Mouse (Mus musculus) cerebellum, postnatal 14 days (tissue): ENCODE results near the gene 1700034I23Rik.
A peak's percentile ranks its signal among the peaks of the same experiment; 100 is the strongest.
"Not testable (repeated sequence)": the region's sequence is repeated elsewhere in the genome, so short reads cannot be mapped to it uniquely, and the experiment has no call there.

Experiments used
- DNase-seq, 2 experiments: peaks; one replicate each; pipeline ENCODE4 v3.0.0; 2021; ENCODE audit warnings: mixed read lengths in 2 of 2

1700034I23Rik gene

DNA sequence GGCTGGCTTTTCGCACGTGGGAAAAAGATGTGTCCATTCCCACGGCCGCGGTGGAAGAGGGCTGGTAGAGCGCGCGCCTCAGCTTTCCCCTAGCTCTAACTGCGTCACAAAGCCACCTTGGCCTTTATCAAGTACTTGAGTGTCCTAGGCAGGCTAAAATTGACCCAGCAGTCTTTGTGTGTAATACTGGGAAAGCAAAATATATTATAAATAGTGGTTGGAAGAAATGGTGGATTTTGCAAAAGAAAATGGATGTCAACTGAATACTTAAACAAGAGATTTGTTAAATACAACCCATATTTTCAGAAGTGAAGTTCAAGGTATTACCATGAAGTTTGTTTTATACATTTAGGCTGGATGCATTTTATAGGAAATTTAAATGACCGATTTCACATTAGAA, at the start of gene 1700034I23Rik:
Gene 1700034I23Rik, minus strand, starts transcription at position 101 of the 400 bp plus-strand sequence.
- DNase-seq, result not testable (repeated sequence)

DNA sequence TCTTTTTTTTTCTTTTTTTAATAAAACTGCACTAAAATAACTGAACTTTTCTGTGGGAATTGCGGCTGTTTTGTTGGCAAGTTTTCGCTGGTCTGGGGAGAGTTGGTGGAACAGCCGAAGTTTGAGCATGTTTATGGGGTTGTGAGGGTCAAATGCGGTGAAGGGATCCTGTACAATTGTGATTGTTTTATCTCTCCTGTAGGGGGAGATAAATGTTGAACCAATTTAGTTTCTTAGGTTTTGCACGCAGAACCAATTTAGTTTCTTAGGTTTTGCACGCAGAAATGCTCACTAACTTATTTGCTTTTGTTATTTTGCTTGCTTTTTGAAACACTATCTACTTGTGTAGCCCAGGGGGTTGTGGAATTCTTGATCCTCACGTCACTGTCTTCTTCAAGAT, 49.0 kb upstream of the 1700034I23Rik start:
- peak in 1 of 2 experiments; percentile 16 for DNase-seq

DNA sequence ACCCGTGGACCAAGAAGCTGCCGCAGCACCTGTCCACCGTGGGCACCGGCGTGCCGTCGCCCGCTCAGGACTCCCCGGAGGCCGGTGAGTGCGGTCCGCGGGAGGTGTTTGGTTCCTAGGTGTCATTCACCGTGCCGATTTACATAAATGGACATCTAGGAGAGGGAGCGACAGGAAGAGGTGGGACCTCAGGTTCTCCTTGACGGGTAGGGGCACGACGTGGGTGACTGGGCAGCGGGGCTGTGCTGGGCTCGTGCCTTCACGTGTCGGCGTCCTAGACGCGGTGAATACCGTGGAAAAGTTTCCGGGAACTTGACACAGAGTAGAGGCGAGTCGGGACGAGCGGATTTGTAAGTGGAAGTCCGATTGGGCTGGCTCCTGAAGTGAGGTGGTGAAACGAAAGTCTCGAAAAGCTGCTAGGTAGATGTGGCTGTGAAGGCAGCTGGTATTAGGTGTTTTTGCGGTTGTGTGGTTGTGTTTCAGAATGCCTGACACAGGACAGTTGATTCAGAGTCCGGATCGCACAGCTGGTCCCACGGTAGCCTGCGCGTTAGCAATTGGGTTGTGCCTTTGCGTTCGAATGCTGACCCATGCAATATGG, 48.4 kb upstream of the 1700034I23Rik start:
- peak; percentile 54 to 63 for DNase-seq

DNA sequence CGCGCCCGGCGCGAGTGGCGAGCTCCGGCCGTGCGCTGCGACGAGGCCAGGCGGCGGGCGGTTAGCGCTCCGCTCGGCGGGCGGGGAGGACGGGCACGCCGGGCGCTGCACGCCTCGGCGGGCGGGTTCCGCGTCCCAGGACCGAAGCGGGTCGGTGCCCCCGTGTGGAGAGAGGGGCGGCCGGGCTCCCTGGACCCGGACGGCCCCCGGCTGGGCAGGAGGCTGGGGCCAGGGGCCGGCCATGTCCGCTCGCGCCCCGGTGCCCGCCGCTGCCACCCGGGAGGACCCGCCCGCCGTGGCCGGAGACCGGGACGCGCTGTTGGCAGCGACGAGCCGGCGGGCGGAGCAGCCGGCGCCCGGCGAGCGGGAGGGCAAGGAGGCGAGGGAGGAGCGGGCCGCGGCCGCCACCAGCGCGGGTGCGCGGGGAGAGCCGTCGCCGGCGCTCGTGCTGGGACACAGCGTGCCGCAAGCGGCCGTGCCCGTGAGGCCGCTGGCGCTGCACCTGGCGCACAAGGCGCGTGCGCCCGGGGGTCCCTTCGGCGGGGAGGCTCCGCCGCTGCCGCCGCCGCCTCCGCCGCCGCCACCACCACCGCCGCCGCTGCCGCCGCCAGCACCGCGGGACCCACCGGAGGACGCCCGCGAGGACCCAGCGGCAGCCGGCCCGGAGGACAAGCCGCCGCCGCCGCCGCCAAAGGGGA, 47.7 kb upstream of the 1700034I23Rik start:
- peak; percentile 56 to 72 for DNase-seq

DNA sequence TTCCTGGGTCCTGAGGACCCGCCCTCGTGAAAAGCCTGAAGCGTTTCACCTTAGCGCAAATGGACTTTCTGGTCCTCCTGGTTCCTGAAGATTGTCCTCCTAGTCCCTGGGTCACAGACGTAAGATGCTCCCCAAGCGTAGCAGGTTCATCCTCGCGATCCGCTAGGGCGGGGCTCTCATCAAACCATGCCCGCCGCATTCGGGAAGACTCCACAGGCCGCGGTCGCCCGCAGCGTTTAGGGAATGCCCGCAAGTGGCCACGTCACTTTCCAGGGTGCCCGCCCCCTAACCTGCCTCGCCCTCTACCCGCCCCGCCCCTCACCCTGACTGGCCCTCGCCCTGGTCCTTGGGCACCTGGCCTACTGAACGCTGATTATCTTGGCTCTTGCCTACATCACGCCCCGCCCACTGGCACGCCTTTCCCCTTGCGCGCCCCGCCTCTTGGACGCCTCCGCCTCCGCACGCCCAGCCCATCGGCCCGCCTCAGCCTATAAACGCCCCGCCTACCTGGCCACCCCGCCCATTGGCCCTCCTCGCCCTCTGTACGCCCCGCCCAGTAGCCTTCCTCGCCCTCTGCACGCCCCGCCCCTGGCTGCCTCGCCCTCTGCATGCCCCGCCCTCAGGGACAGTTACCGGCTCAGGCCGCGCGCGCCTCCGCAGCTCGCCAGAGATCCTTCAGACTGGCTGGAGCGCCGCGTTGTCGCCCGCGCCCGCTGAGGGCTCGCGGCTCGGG, 47.0 kb upstream of the 1700034I23Rik start, which contains the start of gene Larp1b:
Gene Larp1b, plus strand, starts transcription at position 659 of the 733 bp plus-strand sequence.
- DNase-seq, result peak; percentile 99 to 100

DNA sequence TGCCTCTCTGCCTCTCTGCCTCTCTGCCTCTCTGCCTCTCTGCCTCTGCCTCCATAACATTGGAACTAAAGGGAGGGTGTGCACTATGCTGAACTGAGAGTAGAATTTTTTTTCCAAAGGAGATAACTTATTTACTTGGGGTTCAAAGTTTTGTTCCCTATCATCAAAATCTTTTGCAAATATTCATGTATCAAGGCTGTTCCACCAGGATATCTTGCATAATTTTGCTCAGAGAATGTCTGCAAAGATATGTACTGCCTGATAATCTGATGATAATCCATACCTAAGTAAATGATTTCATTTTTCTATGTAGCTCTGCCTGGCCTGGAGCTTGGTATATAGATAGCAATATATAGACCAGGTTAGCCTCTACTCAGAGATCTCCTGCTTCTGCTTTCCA, 36.7 kb upstream of the 1700034I23Rik start:
- no peak for DNase-seq

DNA sequence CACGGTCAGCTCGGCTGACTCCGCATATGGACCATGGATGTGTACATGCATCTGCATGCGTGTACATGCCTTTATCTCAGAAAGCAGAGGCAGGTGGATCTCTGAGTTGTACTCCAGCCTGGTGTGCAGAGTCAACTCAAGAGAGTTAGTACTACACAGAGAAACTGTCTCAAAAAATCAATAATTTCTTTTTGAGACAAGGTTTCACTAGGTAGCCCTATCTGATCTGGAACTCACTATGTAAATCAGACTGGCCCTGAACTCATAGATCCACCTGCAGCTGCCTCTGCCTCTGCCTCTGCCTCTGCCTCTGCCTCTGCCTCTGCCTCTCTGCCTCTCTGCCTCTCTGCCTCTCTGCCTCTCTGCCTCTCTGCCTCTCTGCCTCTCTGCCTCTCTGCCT, 36.2 kb upstream of the 1700034I23Rik start:
- no peak for DNase-seq

DNA sequence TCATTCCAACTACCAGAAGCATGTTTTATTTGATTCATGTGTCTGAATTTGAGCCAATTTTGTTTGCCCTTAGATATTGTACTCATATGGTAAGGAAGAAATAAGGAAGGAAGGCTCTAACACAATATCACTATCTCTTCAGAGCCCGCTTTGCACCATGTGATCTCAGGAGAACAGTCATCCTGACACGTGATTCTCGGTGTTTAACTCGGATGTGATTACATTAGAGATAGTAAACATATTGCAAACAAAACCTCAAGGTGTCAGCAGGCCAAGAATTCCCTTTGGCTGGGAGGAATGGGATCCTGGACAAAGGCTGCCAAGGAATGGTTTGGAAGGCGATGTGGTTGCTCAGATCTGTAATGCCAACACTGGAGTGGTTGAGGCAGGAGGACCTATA, 35.8 kb upstream of the 1700034I23Rik start:
- no peak for DNase-seq

DNA sequence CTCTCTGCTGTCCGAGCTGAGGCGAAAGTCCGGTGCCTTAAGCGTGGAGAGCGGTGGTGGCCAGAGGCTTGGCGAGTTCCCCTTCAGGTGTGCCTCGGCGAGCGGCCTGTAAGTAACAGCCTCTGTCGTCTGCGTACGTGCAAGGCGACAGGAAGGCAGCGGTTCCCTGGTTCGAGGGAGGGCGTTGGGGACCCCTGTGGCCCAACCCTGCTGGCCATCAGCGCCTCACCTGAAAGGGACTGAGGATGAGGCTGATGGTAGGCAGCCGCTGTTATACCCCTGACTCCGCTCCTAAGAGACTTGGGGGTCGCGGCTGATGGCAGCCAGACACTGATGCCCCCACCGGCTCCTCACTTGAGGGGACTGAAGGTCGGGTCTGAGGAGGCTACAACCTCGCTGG, 8.0 kb downstream of the 1700034I23Rik start:
- peak; percentile 63 to 64 for DNase-seq

DNA sequence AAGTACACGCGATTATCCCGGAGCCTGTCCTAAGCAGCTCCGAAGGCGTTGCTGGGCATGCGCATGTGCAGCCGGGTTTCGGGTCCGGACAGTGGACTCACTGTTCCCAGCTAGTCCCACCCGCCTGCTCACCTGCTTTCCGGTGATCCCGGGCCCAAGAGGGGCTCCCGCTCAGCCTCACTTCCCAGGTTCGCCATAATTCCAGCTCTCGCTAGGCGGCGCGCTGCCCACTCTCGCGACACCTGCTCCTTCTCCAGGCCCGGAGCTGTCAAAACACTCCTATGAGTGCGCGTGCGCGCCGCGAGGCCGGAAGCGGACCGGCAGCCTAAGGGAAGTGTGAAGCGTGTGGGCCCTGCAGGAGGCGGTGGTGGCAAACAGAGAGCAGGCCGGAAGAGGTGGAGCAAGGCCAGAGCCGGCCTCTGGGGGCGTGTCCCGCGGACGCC, 8.5 kb downstream of the 1700034I23Rik start:
- DNase-seq, result peak; percentile 98 to 99

DNA sequence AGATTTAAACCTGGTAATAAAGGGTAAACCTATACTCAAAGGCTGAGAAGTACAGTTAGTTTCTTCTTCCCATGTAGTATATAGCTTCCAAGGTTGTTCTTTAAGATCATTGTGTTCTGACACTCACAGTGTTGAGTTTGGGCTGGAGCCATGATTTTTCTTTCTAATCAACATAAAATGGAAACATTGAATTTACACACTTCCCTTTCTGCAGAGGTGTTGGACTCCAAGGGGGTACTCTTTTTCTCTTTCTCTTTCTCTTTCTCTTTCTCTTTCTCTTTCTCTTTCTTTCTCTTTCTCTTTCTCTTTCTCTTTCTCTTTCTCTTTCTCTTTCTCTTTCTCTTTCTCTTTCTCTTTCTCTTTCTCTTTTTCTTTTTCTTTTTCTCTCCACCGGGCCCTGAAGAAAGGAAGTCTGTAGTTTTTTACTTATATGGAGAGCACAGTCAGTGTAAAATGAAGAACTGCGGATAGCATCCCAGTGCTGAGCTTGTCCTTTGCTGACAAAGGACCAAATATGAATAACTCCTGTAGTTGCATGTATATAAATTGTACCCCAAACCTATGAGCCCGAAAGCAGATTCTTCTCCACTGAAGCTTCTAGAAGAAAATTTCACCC, 49.1 kb downstream of the 1700034I23Rik start:
- not testable (repeated sequence) for DNase-seq
